Comparison of ENCODE assay signal across 8 mouse cellular contexts in genomic region chr19:4839149-4839548, GRCm38 (mm10). TPM values are rescaled to one million over a fixed set of nuclear protein-coding genes. Genes with fewer than 3 reads are reported as not detected.
DNase-seq lines count a peak whose midpoint lies in the region; TF ChIP-seq lines count a peak whose summit lies in the region.

Gene Ccs (minus strand): TSS chr19:4839332.
Gene Ccdc87 (plus strand): TSS chr19:4839366.

- peaks cover 31% of the 10 kb centered on the region for H3K27me3 ChIP-seq in megakaryocyte, embryonic 14.5 days (replicated peaks)

- H3K36me3 ChIP-seq in megakaryocyte, embryonic 14.5 days (replicated peaks; ENCODE audit: low read length) = peaks cover 32% of the 10 kb centered on the region

- peaks cover 36% of the 10 kb centered on the region for H3K4me1 ChIP-seq in megakaryocyte, embryonic 14.5 days

- peak; percentile 88 for DNase-seq in WW6 (ENCODE audit: low read depth, low spot score)
- peak; percentile 83 to 89 for DNase-seq in cerebellum, postnatal 4 days (ENCODE audit: low spot score in 2 of 2)
- DNase-seq in gastrocnemius, adult 2 months = peak; percentile 98
- peak; percentile 85 for DNase-seq in hindlimb bud, embryonic 11.5 days (ENCODE audit: extremely low spot score, low read depth, low spot score)
- peak; percentile 82 to 96 for DNase-seq in left cerebral cortex, adult 8-10 months (ENCODE audit: low spot score in 2 of 2)
- DNase-seq in right cerebral cortex, postnatal 10 days (ENCODE audit: low spot score in 2 of 2) = peak; percentile 97 to 98
- DNase-seq in urinary bladder, postnatal 25 days (ENCODE audit: low spot score) = peak; percentile 96

- peak within 1 kb of the TSS; percentile 76 for H3K4me3 ChIP-seq in gastrocnemius, adult 2 months
- H3K4me3 ChIP-seq in megakaryocyte, embryonic 14.5 days (replicated peaks) = peak within 1 kb of the TSS; percentile 96

- intact Hi-C loops in gastrocnemius, adult 2 months (cut with DNase I) = no loop called here

- peak within 1 kb of the TSS; percentile 89 for H3K27ac ChIP-seq in gastrocnemius, adult 2 months

- no peak for TF ChIP-seq CTCF in gastrocnemius, adult 2 months (IDR thresholded peaks at IDR 0.05)

- no peaks in the 10 kb centered on the region for H3K9me3 ChIP-seq in megakaryocyte, embryonic 14.5 days

RNA-seq across cellular contexts. Expression of gene Ccs, which starts in this region (rescaled TPM):
- total RNA-seq in gastrocnemius, adult 2 months (2021) = 10 to 100 TPM; 17.4 to 24.8 TPM
- 10 to 100 TPM; 30.1 to 35.8 (median 33.5) TPM for total RNA-seq in left cerebral cortex, adult 8-10 months (2022)
- polyA plus RNA-seq in megakaryocyte, embryonic 14.5 days (2012; ENCODE audit: insufficient read depth, low replicate concordance) = 108 and 160 TPM in 2 replicates

RNA-seq across cellular contexts. Expression of gene Ccdc87, which starts in this region (rescaled TPM):
- total RNA-seq in gastrocnemius, adult 2 months (2021) = not detected
- 1 to 10 TPM; 2.3 to 3.1 (median 2.6) TPM for total RNA-seq in left cerebral cortex, adult 8-10 months (2022)
- not detected in 2 replicates for polyA plus RNA-seq in megakaryocyte, embryonic 14.5 days (2012; ENCODE audit: insufficient read depth, low replicate concordance)

Comparison
In these comparisons a context has a peak if more than half of its experiments do, and no peak if none do; other contexts are left out.
1. Peak in every context shown above with its lines: DNase-seq, H3K4me3 ChIP-seq and H3K27ac ChIP-seq.